Comparison of ENCODE assay signal across 22 mouse cellular contexts in the genomic region with DNA sequence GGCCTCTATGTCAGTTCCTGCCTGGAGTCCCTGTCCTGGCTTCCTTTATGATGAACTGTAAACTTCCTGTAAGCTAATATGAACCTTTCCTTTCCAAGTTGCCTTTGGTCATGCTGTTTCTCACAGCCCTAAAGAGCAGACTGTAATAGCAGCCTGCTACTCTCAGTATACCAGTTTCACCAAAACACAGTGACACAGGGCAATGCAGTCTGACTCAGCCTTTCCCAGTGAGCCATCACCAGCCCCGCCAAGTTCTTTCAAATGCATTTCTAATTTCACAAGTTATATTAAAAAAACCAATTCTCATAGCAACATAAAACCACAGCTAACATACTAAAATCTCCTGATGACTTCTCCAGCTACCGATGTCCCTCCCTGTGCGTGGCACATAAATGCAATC.
"Had no signal": no experiment of that assay in that cellular context is flagged by ENCODE, and none has a peak within 500 bp of the region (broad histone marks: within the 10 kb centered on the region; RNA-seq: fewer than 3 reads in every experiment).

No protein-coding gene starts in this region.

- ATAC-seq: liver, postnatal 0 days; lung, postnatal 0 days; midbrain, embryonic 15.5 days had no signal

- H3K9ac ChIP-seq: kidney, embryonic 15.5 days; limb, embryonic 12.5 days; limb, embryonic 15.5 days; liver, embryonic 14.5 days; liver, postnatal 0 days; lung, embryonic 14.5 days; midbrain, embryonic 12.5 days; midbrain, embryonic 15.5 days; neural tube, embryonic 12.5 days; neural tube, embryonic 15.5 days had no signal

- H3K27ac ChIP-seq: kidney, embryonic 15.5 days; left cerebral cortex, adult 2 months; limb, embryonic 12.5 days; limb, embryonic 15.5 days; liver, embryonic 14.5 days; macrophage; midbrain, embryonic 12.5 days; midbrain, embryonic 15.5 days; neural tube, embryonic 12.5 days; neural tube, embryonic 15.5 days; stomach, postnatal 0 days had no signal

- H3K9me3 ChIP-seq: kidney, embryonic 15.5 days; limb, embryonic 12.5 days; limb, embryonic 15.5 days; midbrain, embryonic 12.5 days; midbrain, embryonic 15.5 days; neural tube, embryonic 12.5 days; neural tube, embryonic 15.5 days had no signal

- H3K4me3 ChIP-seq: kidney, embryonic 15.5 days; left cerebral cortex, adult 2 months; limb, embryonic 12.5 days; limb, embryonic 15.5 days; midbrain, embryonic 12.5 days; midbrain, embryonic 15.5 days; neural tube, embryonic 12.5 days; neural tube, embryonic 15.5 days had no signal

- H3K27me3 ChIP-seq: kidney, embryonic 15.5 days; limb, embryonic 12.5 days; limb, embryonic 15.5 days; midbrain, embryonic 12.5 days; midbrain, embryonic 15.5 days; neural tube, embryonic 12.5 days; neural tube, embryonic 15.5 days had no signal

- H3K4me1 ChIP-seq: kidney, embryonic 15.5 days; limb, embryonic 12.5 days; limb, embryonic 15.5 days; midbrain, embryonic 12.5 days; neural tube, embryonic 12.5 days; neural tube, embryonic 15.5 days had no signal

- H3K4me2 ChIP-seq: kidney, embryonic 15.5 days; limb, embryonic 12.5 days; limb, embryonic 15.5 days; liver, embryonic 11.5 days; lung, embryonic 14.5 days; midbrain, embryonic 12.5 days; midbrain, embryonic 15.5 days; neural tube, embryonic 12.5 days; neural tube, embryonic 15.5 days had no signal

- H3K36me3 ChIP-seq: kidney, embryonic 15.5 days; limb, embryonic 12.5 days; limb, embryonic 15.5 days; midbrain, embryonic 12.5 days; midbrain, embryonic 15.5 days; neural tube, embryonic 12.5 days; neural tube, embryonic 15.5 days had no signal

- DNase-seq: kidney, postnatal 10 days; kidney, postnatal 36 days; layer of hippocampus, postnatal 36 days; liver, postnatal 0 days; lung, embryonic 14.5 days; right cerebral cortex, adult 18-20 months; right cerebral cortex, postnatal 14 days; right cerebral cortex, postnatal 4 days; thymus, postnatal 25 days had no signal
